Mouse (Mus musculus): ENCODE data around the gene Capn15. TPM values are rescaled to one million over a fixed set of nuclear protein-coding genes. Genes with fewer than 3 reads are reported as not detected.

Capn15 gene
- polyA plus RNA-seq, 1 experiment, result 7.2 TPM

DNA sequence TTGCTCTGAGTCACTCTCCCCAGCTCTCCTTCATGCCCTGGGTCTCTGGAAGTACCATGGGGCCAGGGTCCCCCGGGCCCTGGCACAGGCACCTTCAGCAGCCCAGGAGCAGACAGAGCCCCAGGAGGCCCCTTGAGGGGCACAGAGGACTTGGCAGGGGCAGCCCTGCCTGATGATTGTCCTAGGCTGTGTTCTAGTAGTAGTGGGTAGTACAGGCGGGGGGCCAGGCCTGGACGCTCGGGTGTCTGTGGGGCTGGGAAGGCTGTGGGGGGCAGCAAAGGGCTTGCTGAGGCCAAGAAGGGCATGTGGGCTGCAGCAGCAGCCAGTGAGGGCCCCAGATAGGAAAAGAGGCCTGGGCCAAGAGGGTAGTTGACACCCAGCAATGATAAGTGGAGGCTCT, 38.0 kb downstream of the Capn15 start:
- H3ac ChIP-seq (ENCODE audit: control insufficient read depth, insufficient read length), result no peak overlapping the region
- H3K27me3 ChIP-seq (ENCODE audit: control insufficient read depth, insufficient read depth, insufficient read length), result peaks cover 50% of the 10 kb centered on the region
- no peaks in the 10 kb centered on the region for H3K36me3 ChIP-seq (ENCODE audit: control insufficient read depth, insufficient read depth)
- TF ChIP-seq USF1 (IDR thresholded peaks at IDR 0.05; ENCODE audit: low read depth) (no peak), TCF3 (IDR thresholded peaks at IDR 0.05; ENCODE audit: insufficient read length, low read depth) (no peak), MYOD1 (IDR thresholded peaks at IDR 0.05; ENCODE audit: control insufficient read depth in 1 of 3, insufficient read length in 2 of 3, low read depth in 2 of 3) (no peak), MYOG (IDR thresholded peaks at IDR 0.05; ENCODE audit: control insufficient read depth in 1 of 3, insufficient read depth in 1 of 3, insufficient read length in 2 of 3, low read depth in 2 of 3) (no peak), TCF12 (IDR thresholded peaks at IDR 0.05; ENCODE audit: insufficient read depth, poor library complexity, severe bottlenecking) (no peak), E2F4 (IDR thresholded peaks at IDR 0.05; ENCODE audit: insufficient read depth) (no peak), SRF (IDR thresholded peaks at IDR 0.05; ENCODE audit: control insufficient read depth, insufficient read length, low read depth) (no peak), POLR2AphosphoS2 (IDR thresholded peaks at IDR 0.05; ENCODE audit: insufficient read length, low read depth) (no peak), POLR2A (IDR thresholded peaks at IDR 0.05; ENCODE audit: insufficient read length, low read depth) (no peak), MAX (IDR thresholded peaks at IDR 0.05; ENCODE audit: low read depth) (no peak), REST (IDR thresholded peaks at IDR 0.05; ENCODE audit: insufficient read depth, insufficient read length) (no peak)
- H3K79me2 ChIP-seq (ENCODE audit: control insufficient read depth, insufficient read depth), result no peaks in the 10 kb centered on the region
- no peak overlapping the region for H3K4me3 ChIP-seq
- H3K4me2 ChIP-seq (ENCODE audit: low read depth), result no peak overlapping the region

DNA sequence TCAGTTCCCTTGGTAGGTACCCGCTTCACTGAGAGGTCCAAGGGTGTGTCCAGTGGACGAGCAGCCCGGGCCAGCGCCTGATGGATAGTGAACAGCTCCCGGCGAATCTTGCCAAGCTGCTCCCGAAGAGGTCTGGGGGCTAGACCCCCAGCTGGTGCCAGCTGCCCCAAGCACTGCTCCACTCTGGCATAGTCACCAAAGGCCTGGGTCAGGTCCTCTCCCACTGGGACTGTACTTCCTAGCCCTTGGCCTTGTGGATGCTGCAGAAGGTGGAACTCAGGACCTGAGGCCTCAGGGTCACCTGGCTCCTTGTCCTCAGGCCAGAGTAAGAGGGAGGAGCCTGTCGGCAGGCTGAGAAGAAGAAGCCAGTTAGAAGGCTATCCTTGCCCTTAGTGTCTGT, 38.7 kb downstream of the Capn15 start:
- no peak for TF ChIP-seq POLR2AphosphoS2 (IDR thresholded peaks at IDR 0.05; ENCODE audit: insufficient read length, low read depth)
- TF ChIP-seq USF1 (IDR thresholded peaks at IDR 0.05; ENCODE audit: low read depth), result no peak
- TF ChIP-seq TCF12 (IDR thresholded peaks at IDR 0.05; ENCODE audit: insufficient read depth, poor library complexity, severe bottlenecking), result no peak
- TF ChIP-seq TCF3 (IDR thresholded peaks at IDR 0.05; ENCODE audit: insufficient read length, low read depth), result no peak
- no peak for TF ChIP-seq MYOD1 (IDR thresholded peaks at IDR 0.05; ENCODE audit: control insufficient read depth in 1 of 3, insufficient read length in 2 of 3, low read depth in 2 of 3)
- no peak for TF ChIP-seq MYOG (IDR thresholded peaks at IDR 0.05; ENCODE audit: control insufficient read depth in 1 of 3, insufficient read depth in 1 of 3, insufficient read length in 2 of 3, low read depth in 2 of 3)
- no peak for TF ChIP-seq CEBPB (IDR thresholded peaks at IDR 0.05; ENCODE audit: insufficient read depth, poor library complexity, severe bottlenecking)
- no peak for TF ChIP-seq POLR2A (IDR thresholded peaks at IDR 0.05; ENCODE audit: insufficient read length, low read depth)
- TF ChIP-seq REST (IDR thresholded peaks at IDR 0.05; ENCODE audit: insufficient read depth, insufficient read length), result no peak
- no peak for TF ChIP-seq MAX (IDR thresholded peaks at IDR 0.05; ENCODE audit: low read depth)
- no peak for TF ChIP-seq SRF (IDR thresholded peaks at IDR 0.05; ENCODE audit: control insufficient read depth, insufficient read length, low read depth)
- no peak for TF ChIP-seq E2F4 (IDR thresholded peaks at IDR 0.05; ENCODE audit: insufficient read depth)
- Histone ChIP-seq H3K4me2 (ENCODE audit: low read depth) (no peak overlapping the region), H3K36me3 (ENCODE audit: control insufficient read depth, insufficient read depth) (no peaks in the 10 kb centered on the region), H3ac (ENCODE audit: control insufficient read depth, insufficient read length) (no peak overlapping the region), H3K4me3 (no peak overlapping the region), H3K79me2 (ENCODE audit: control insufficient read depth, insufficient read depth) (no peaks in the 10 kb centered on the region), H3K27me3 (ENCODE audit: control insufficient read depth, insufficient read depth, insufficient read length) (peaks cover 43% of the 10 kb centered on the region)

DNA sequence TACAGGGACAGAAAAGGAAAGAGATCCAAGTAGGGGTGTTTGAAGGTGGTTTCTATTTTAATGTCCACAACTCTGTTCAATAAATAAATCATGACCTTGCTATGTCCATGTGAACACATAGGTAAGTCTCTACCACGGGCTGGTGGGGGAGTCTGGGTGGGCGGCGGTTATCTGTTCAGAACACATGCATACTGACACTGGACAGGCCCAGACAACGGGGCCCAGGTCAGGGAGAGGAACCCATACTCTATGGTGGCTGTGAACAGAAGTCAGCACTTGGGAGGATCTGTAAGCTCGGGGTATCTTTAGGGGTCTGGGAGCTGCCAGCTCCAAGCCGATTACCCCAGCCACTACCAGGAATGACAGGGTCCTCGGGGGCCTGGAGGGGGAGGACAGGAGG, 39.2 kb downstream of the Capn15 start:
- Histone ChIP-seq H3K27me3 (ENCODE audit: control insufficient read depth, insufficient read depth, insufficient read length) (peaks cover 38% of the 10 kb centered on the region), H3K4me3 (no peak overlapping the region)
- no peak for TF ChIP-seq POLR2A (IDR thresholded peaks at IDR 0.05; ENCODE audit: insufficient read length, low read depth)
- TF ChIP-seq SRF (IDR thresholded peaks at IDR 0.05; ENCODE audit: control insufficient read depth, insufficient read length, low read depth), result no peak
- TF ChIP-seq USF1 (IDR thresholded peaks at IDR 0.05; ENCODE audit: low read depth), result no peak
- TF ChIP-seq POLR2AphosphoS2 (IDR thresholded peaks at IDR 0.05; ENCODE audit: insufficient read length, low read depth), result no peak
- TF ChIP-seq E2F4 (IDR thresholded peaks at IDR 0.05; ENCODE audit: insufficient read depth), result no peak
- no peak for TF ChIP-seq TCF3 (IDR thresholded peaks at IDR 0.05; ENCODE audit: insufficient read length, low read depth)
- no peak for TF ChIP-seq REST (IDR thresholded peaks at IDR 0.05; ENCODE audit: insufficient read depth, insufficient read length)
- TF ChIP-seq TCF12 (IDR thresholded peaks at IDR 0.05; ENCODE audit: insufficient read depth, poor library complexity, severe bottlenecking), result no peak
- no peak for TF ChIP-seq CEBPB (IDR thresholded peaks at IDR 0.05; ENCODE audit: insufficient read depth, poor library complexity, severe bottlenecking)
- no peak for TF ChIP-seq MYOD1 (IDR thresholded peaks at IDR 0.05; ENCODE audit: control insufficient read depth in 1 of 3, insufficient read length in 2 of 3, low read depth in 2 of 3)
- TF ChIP-seq MYOG (IDR thresholded peaks at IDR 0.05; ENCODE audit: control insufficient read depth in 1 of 3, insufficient read depth in 1 of 3, insufficient read length in 2 of 3, low read depth in 2 of 3), result no peak
- no peak for TF ChIP-seq MAX (IDR thresholded peaks at IDR 0.05; ENCODE audit: low read depth)

DNA sequence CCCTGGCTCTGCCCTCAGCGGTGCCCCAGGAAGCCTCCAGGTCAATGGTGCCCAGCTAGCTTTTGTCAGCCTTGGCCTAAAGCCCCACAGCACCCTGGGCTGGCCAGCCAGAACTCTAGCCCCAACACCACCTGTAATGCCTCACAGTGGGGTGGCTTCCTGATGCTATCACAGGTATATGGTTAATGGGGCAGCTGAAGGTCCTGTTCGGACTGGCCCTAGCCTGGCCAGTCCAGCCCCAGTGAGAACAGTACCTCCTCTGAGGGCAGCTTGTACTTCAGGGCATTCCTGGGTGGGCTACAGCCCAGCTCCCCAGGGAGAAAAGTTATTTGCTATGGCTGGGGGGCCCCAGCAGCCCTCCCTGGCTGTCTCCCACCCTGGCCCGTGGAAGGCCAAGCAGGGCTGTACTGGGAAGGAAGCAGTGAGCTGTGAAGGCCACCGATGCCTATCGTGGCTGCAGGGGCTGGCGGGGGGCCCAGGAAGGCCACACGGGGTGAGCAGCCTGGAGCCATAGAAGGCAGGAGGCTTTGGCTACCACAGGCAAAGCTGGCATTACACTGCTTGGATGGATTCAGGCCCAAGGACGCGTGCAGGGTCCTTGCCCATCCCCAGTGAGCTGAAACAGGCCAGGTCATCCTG, 40.0 kb downstream of the Capn15 start:
- H3K4me3 ChIP-seq, result no peak overlapping the region
- no peaks in the 10 kb centered on the region for H3K36me3 ChIP-seq (ENCODE audit: control insufficient read depth, insufficient read depth)
- H3K4me2 ChIP-seq (ENCODE audit: low read depth), result no peak overlapping the region
- TF ChIP-seq CEBPB (IDR thresholded peaks at IDR 0.05; ENCODE audit: insufficient read depth, poor library complexity, severe bottlenecking) (no peak), E2F4 (IDR thresholded peaks at IDR 0.05; ENCODE audit: insufficient read depth) (no peak), POLR2AphosphoS2 (IDR thresholded peaks at IDR 0.05; ENCODE audit: insufficient read length, low read depth) (no peak), POLR2A (IDR thresholded peaks at IDR 0.05; ENCODE audit: insufficient read length, low read depth) (no peak), TCF12 (IDR thresholded peaks at IDR 0.05; ENCODE audit: insufficient read depth, poor library complexity, severe bottlenecking) (no peak), MYOG (IDR thresholded peaks at IDR 0.05; ENCODE audit: control insufficient read depth in 1 of 3, insufficient read depth in 1 of 3, insufficient read length in 2 of 3, low read depth in 2 of 3) (no peak), MYOD1 (IDR thresholded peaks at IDR 0.05; ENCODE audit: control insufficient read depth in 1 of 3, insufficient read length in 2 of 3, low read depth in 2 of 3) (no peak)
- peaks cover 10% of the 10 kb centered on the region for H3K79me2 ChIP-seq (ENCODE audit: control insufficient read depth, insufficient read depth)
- H3K27me3 ChIP-seq (ENCODE audit: control insufficient read depth, insufficient read depth, insufficient read length), result peaks cover 30% of the 10 kb centered on the region
- no peak overlapping the region for H3ac ChIP-seq (ENCODE audit: control insufficient read depth, insufficient read length)

More for the DNA sequence above, 39.2 kb downstream of the Capn15 start:
- no peak overlapping the region for H3ac ChIP-seq (ENCODE audit: control insufficient read depth, insufficient read length)
- H3K4me2 ChIP-seq (ENCODE audit: low read depth), result no peak overlapping the region
- H3K36me3 ChIP-seq (ENCODE audit: control insufficient read depth, insufficient read depth), result no peaks in the 10 kb centered on the region
- H3K79me2 ChIP-seq (ENCODE audit: control insufficient read depth, insufficient read depth), result peaks cover 3% of the 10 kb centered on the region

All from myocyte (in vitro differentiated cells).